Mouse (Mus musculus) myocyte (in vitro differentiated cells): ENCODE measurements around the gene Slc17a9. TPM values are rescaled to one million over a fixed set of nuclear protein-coding genes. Genes with fewer than 3 reads are reported as not detected.

Experiments used
- H3K27me3 ChIP-seq: one replicate; pipeline ENCODE4 v1.6.1; 2011; ENCODE audit not compliant: control insufficient read depth, insufficient read depth, insufficient read length
- H3K36me3 ChIP-seq: one replicate; pipeline ENCODE4 v1.6.1; 2011; ENCODE audit not compliant: control insufficient read depth, insufficient read depth
- H3K4me2 ChIP-seq: one replicate; pipeline ENCODE4 v1.6.1; 2011; ENCODE audit warnings: low read depth, control low read depth
- H3K4me3 ChIP-seq: one replicate; pipeline ENCODE4 v1.5.1; 2011; ENCODE audit warnings: mild to moderate bottlenecking, control low read depth, moderate library complexity
- H3K79me2 ChIP-seq: one replicate; pipeline ENCODE4 v1.6.1; 2011; ENCODE audit not compliant: control insufficient read depth, insufficient read depth
- H3ac ChIP-seq: one replicate; pipeline ENCODE4 v1.6.1; 2011; ENCODE audit not compliant: control insufficient read depth, insufficient read length
- CEBPB ChIP-seq: IDR thresholded peaks from 2 replicates; pipeline ENCODE4 v1.6.1; 2011; ENCODE audit warnings: mild to moderate bottlenecking, moderate library complexity; ENCODE audit not compliant: poor library complexity, insufficient read depth, severe bottlenecking
- E2F4 ChIP-seq: IDR thresholded peaks from one replicate; pipeline ENCODE4 v1.6.1; 2011; ENCODE audit warnings: mild to moderate bottlenecking, control low read depth, moderate library complexity; ENCODE audit not compliant: insufficient read depth
- MAX ChIP-seq: IDR thresholded peaks from one replicate; pipeline ENCODE4 v1.6.1; 2011; ENCODE audit warnings: low read depth, mild to moderate bottlenecking, control low read depth
- MYOD1 ChIP-seq, 3 experiments: IDR thresholded peaks; one replicate each; pipeline ENCODE4 v1.6.1; 2011; ENCODE audit warnings: control low read depth in 2 of 3, low read depth in 2 of 3, mild to moderate bottlenecking in 2 of 3, moderate library complexity in 1 of 3; ENCODE audit not compliant: insufficient read length in 2 of 3, control insufficient read depth in 1 of 3
- MYOG ChIP-seq, 3 experiments: IDR thresholded peaks; one replicate each; pipeline ENCODE4 v1.6.1; 2011; ENCODE audit warnings: control low read depth in 2 of 3, low read depth in 2 of 3, mild to moderate bottlenecking in 2 of 3; ENCODE audit not compliant: insufficient read length in 2 of 3, control insufficient read depth in 1 of 3, insufficient read depth in 1 of 3
- POLR2A ChIP-seq: IDR thresholded peaks from one replicate; pipeline ENCODE4 v1.6.1; 2011; ENCODE audit warnings: low read depth, mild to moderate bottlenecking, control low read depth, moderate library complexity; ENCODE audit not compliant: insufficient read length
- POLR2AphosphoS2 ChIP-seq: IDR thresholded peaks from one replicate; pipeline ENCODE4 v1.6.1; 2011; ENCODE audit warnings: low read depth, control low read depth; ENCODE audit not compliant: insufficient read length
- REST ChIP-seq: IDR thresholded peaks from one replicate; pipeline ENCODE4 v1.6.1; 2011; ENCODE audit warnings: mild to moderate bottlenecking, control low read depth, moderate library complexity; ENCODE audit not compliant: insufficient read depth, insufficient read length
- SRF ChIP-seq: IDR thresholded peaks from one replicate; pipeline ENCODE4 v1.6.1; 2011; ENCODE audit warnings: low read depth; ENCODE audit not compliant: control insufficient read depth, insufficient read length
- TCF12 ChIP-seq: IDR thresholded peaks from one replicate; pipeline ENCODE4 v1.6.1; 2011; ENCODE audit warnings: mild to moderate bottlenecking, control low read depth; ENCODE audit not compliant: poor library complexity, insufficient read depth, severe bottlenecking
- TCF3 ChIP-seq: IDR thresholded peaks from one replicate; pipeline ENCODE4 v1.6.1; 2011; ENCODE audit warnings: low read depth, control low read depth; ENCODE audit not compliant: insufficient read length
- USF1 ChIP-seq: IDR thresholded peaks from one replicate; pipeline ENCODE4 v1.6.1; 2011; ENCODE audit warnings: low read depth, mild to moderate bottlenecking, control low read depth, moderate library complexity
- polyA plus RNA-seq: library from polyadenylated mRNA; unstranded; fragments of >200 nt; fragmentation: generic; extraction: Trizol; gene quantifications from one replicate; pipeline ENCODE4 v1.2.1, GENCODE M21; 2012; ENCODE audit warnings: missing spikeins

The Slc17a9 gene
- polyA plus RNA-seq, 1 experiment: 0.22 TPM

GRCm38 (mm10) chr2:180726658-180727442 lies 1.8 kb downstream of the Slc17a9 start:
- Histone ChIP-seq H3K36me3 (peaks cover 14% of the 10 kb centered on the region), H3K4me2 (no peak overlapping the region), H3K79me2 (no peaks in the 10 kb centered on the region), H3K27me3 (peaks cover 9% of the 10 kb centered on the region), H3ac (no peak overlapping the region), H3K4me3 (no peak overlapping the region)
- TF ChIP-seq MAX: no peak
- no peak for TF ChIP-seq SRF
- TF ChIP-seq E2F4: no peak
- no peak for TF ChIP-seq MYOG (IDR thresholded peaks at IDR 0.05; ENCODE audit: control insufficient read depth in 1 of 3, insufficient read depth in 1 of 3, insufficient read length in 2 of 3, low read depth in 2 of 3)
- TF ChIP-seq REST: no peak
- no peak for TF ChIP-seq USF1
- TF ChIP-seq POLR2A: no peak
- no peak for TF ChIP-seq MYOD1 (IDR thresholded peaks at IDR 0.05; ENCODE audit: control insufficient read depth in 1 of 3, insufficient read length in 2 of 3, low read depth in 2 of 3)
- TF ChIP-seq POLR2AphosphoS2: no peak
- no peak for TF ChIP-seq TCF3
- no peak for TF ChIP-seq TCF12
- TF ChIP-seq CEBPB: no peak

GRCm38 (mm10) chr2:180727613-180728021 lies 2.6 kb downstream of the Slc17a9 start:
- no peak overlapping the region for H3ac ChIP-seq
- H3K79me2 ChIP-seq: no peaks in the 10 kb centered on the region
- peaks cover 17% of the 10 kb centered on the region for H3K27me3 ChIP-seq
- H3K4me3 ChIP-seq: no peak overlapping the region
- TF ChIP-seq MYOD1 (IDR thresholded peaks at IDR 0.05; ENCODE audit: control insufficient read depth in 1 of 3, insufficient read length in 2 of 3, low read depth in 2 of 3) (no peak), E2F4 (no peak), USF1 (no peak), MAX (no peak), SRF (no peak), TCF3 (no peak), POLR2AphosphoS2 (no peak), CEBPB (no peak), TCF12 (no peak), REST (no peak), POLR2A (no peak), MYOG (IDR thresholded peaks at IDR 0.05; ENCODE audit: control insufficient read depth in 1 of 3, insufficient read depth in 1 of 3, insufficient read length in 2 of 3, low read depth in 2 of 3) (no peak)
- no peak overlapping the region for H3K4me2 ChIP-seq
- peaks cover 9% of the 10 kb centered on the region for H3K36me3 ChIP-seq

GRCm38 (mm10) chr2:180731036-180731435 lies 6.0 kb downstream of the Slc17a9 start:
- Histone ChIP-seq H3K4me2 (no peak overlapping the region), H3K36me3 (no peaks in the 10 kb centered on the region), H3K4me3 (no peak overlapping the region), H3K79me2 (no peaks in the 10 kb centered on the region), H3ac (no peak overlapping the region), H3K27me3 (peaks cover 45% of the 10 kb centered on the region)
- TF ChIP-seq TCF12: no peak
- no peak for TF ChIP-seq REST
- no peak for TF ChIP-seq USF1
- TF ChIP-seq CEBPB: no peak
- no peak for TF ChIP-seq POLR2AphosphoS2
- TF ChIP-seq E2F4: no peak
- no peak for TF ChIP-seq MYOD1 (IDR thresholded peaks at IDR 0.05; ENCODE audit: control insufficient read depth in 1 of 3, insufficient read length in 2 of 3, low read depth in 2 of 3)
- no peak for TF ChIP-seq MAX
- TF ChIP-seq SRF: no peak
- TF ChIP-seq TCF3: no peak
- TF ChIP-seq MYOG (IDR thresholded peaks at IDR 0.05; ENCODE audit: control insufficient read depth in 1 of 3, insufficient read depth in 1 of 3, insufficient read length in 2 of 3, low read depth in 2 of 3): no peak
- no peak for TF ChIP-seq POLR2A

GRCm38 (mm10) chr2:180731984-180732383 lies 6.9 kb downstream of the Slc17a9 start:
- Histone ChIP-seq H3ac (no peak overlapping the region), H3K79me2 (no peaks in the 10 kb centered on the region), H3K36me3 (no peaks in the 10 kb centered on the region), H3K27me3 (peaks cover 54% of the 10 kb centered on the region), H3K4me2 (no peak overlapping the region), H3K4me3 (no peak overlapping the region)
- no peak for TF ChIP-seq SRF
- no peak for TF ChIP-seq E2F4
- TF ChIP-seq POLR2AphosphoS2: no peak
- no peak for TF ChIP-seq POLR2A
- no peak for TF ChIP-seq CEBPB
- no peak for TF ChIP-seq MAX
- no peak for TF ChIP-seq TCF3
- TF ChIP-seq USF1: no peak
- no peak for TF ChIP-seq TCF12
- no peak for TF ChIP-seq REST
- TF ChIP-seq MYOD1 (IDR thresholded peaks at IDR 0.05; ENCODE audit: control insufficient read depth in 1 of 3, insufficient read length in 2 of 3, low read depth in 2 of 3): no peak
- no peak for TF ChIP-seq MYOG (IDR thresholded peaks at IDR 0.05; ENCODE audit: control insufficient read depth in 1 of 3, insufficient read depth in 1 of 3, insufficient read length in 2 of 3, low read depth in 2 of 3)
